Mouse (Mus musculus) gastrocnemius, adult 18-20 months (tissue): ENCODE results near the gene Stx8. TPM values are rescaled to one million over a fixed set of nuclear protein-coding genes. Genes with fewer than 3 reads are reported as not detected.

Experiments used
- DNase-seq: peaks from one replicate; pipeline ENCODE4 v3.0.0; 2021; ENCODE audit warnings: low spot score
- total RNA-seq, 2 experiments: library from RNA; stranded (reverse); gene quantifications; 2 replicates each; pipeline ENCODE4 v1.2.3; 2021

Stx8 gene
- total RNA-seq, 2 experiments from 2014 or later: 22.6 to 25.3 TPM

- no peak for DNase-seq
Measured at GRCm38 (mm10) chr11:68083562-68083961, 117.6 kb downstream of the Stx8 start.

DNA sequence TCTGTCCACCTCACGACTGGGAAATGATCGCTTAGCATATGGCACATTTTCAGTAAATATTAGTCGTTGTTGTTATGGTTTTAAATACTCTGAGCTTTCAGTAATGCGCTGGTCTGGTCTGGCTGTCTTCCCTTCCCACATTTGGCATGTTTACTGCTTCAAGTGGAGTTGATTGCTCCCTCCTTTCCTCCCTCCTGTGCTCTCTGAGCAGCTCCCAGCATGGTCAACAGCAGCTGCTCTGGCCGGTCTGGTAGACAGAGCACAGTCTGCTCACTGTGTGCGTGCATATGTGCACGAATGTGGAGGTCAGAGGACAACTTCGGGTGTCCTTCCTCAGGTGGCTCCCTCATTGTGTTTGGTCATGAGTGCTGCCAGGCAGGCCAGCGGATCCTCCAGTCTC, 120.2 kb downstream of the Stx8 start:
- DNase-seq: peak; percentile 31

GRCm38 (mm10) chr11:68089426-68089825, 123.4 kb downstream of the Stx8 start:
- DNase-seq: no peak

DNA sequence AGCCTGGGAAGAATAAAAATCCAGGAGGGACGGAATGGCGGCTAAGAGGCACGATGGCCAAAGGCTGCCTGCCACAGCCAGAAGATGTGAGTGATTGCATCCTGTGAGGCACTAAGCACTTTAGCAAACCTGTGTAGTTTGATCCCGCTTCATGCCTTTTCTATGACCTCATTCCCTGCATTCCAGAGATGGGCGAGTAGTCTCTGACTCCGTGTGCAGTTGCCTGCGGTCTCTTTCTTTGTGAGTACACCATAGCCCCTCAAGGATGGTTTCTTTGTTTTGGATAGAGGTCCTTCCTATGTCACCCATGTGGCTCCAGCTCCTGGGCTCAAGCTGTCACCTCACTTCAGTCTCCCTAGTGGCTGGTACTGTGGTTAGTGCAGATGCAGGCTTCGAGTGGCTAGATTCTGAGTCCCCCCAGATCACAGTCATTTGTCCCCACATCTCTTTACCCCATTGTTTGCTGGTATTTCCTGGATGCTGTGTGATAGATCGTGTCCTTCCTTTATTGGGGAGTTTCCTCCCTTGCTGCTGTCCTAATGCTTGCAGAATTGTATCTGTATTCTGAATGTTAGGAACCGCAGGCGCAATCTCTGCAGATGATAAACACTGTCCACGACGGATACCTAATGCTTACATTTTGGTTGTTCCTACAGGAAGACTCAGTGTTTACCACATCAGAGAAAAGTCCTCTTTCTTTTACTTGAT, 124.0 kb downstream of the Stx8 start:
- DNase-seq: no peak

- no peak for DNase-seq
Measured at GRCm38 (mm10) chr11:68091975-68092759, 126.2 kb downstream of the Stx8 start.

DNA sequence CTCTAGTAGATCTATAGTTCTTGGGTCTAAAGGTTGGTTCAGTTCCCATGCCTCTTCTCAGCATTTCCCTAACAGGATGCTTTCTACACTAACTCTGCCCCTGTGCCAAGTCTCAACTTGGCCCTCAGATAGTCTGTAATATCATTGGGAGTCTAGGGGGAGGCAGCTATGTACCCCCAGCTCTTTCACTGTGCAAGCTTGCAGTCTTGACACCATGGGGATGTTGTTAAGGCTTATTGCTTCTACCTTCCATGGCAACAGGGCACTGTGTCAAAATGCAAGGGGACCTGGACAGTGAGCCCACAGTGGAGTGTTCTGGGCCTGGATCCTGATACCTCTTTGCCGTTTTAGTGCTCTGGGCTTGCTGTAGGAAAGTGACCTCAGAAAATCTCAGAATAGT, 135.6 kb downstream of the Stx8 start:
- DNase-seq: peak; percentile 31

- DNase-seq: no peak
Measured at GRCm38 (mm10) chr11:68103480-68103879, 137.5 kb downstream of the Stx8 start.

GRCm38 (mm10) chr11:68106053-68106452, 140.1 kb downstream of the Stx8 start:
- no peak for DNase-seq

DNA sequence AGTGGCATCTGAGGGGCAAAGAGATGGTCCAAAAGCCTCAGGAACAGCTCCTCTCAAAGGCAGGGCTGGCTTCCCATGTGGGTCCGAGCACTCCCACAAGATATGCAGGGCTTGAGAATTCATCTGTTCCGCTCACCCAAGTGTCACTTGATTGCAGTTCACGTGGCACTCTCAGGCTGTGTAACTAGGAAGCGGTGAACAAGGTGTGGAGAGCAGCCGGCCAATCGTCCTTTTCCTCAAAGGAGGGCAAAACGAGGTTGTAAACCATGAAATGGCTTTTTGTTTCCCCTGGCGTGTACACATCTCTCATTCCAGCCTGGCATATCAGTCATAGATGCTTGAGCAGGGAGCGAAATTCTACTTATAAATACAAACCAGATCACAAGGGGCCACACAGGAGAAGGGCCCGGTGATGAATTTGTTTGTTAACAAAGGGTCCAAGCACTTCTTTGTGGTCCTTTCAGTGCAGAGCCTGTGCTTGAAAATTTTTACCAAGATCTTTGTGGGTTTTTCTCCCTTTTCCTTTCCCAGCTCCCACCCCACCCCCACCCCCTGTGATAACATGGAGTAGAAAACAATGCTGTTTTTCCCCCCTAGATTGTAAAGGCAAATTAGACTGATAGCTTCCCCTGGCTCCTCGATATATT, 147.6 kb downstream of the Stx8 start:
- no peak for DNase-seq

- DNase-seq: no peak
Measured at GRCm38 (mm10) chr11:68114202-68114601, 148.2 kb downstream of the Stx8 start.

GRCm38 (mm10) chr11:68116157-68116556, 150.2 kb downstream of the Stx8 start:
- no peak for DNase-seq

DNA sequence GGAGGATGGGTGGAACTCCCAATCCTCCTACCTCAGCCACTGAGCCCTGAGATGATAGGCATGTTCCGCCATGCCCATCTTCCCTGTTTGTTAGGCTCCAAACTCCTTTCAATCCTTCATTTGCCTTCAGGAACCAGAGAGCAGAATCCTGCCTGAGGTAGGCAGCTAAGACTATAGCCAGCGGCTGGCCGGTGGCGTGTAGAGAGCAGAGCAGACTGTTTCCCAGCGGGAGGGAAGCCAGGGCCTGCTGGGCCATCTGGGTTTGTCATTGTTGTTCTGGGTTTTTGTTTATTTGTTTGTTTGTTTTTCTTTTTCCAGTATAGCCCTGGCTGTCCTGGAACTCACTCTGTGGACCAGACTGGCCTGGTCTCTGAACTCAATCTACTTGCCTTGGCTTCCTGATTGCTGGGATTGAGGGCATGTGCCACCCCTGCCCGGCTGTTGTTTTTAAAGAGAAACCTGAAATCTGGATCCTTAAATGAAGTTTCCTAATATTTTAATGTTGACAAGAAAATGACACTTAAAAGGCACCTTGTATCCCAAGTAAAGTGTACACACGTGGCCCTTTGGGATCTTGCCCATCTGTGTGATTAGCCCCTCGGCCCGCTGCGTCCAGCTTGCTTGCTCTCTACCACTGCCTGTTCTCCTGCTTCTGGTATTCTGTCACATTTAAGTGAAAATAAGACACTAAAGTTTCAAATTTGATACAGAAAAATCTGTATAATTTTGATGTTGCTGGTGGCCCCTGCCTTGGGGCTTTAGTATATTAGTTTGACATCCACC, 152.1 kb downstream of the Stx8 start:
- no peak for DNase-seq

DNA sequence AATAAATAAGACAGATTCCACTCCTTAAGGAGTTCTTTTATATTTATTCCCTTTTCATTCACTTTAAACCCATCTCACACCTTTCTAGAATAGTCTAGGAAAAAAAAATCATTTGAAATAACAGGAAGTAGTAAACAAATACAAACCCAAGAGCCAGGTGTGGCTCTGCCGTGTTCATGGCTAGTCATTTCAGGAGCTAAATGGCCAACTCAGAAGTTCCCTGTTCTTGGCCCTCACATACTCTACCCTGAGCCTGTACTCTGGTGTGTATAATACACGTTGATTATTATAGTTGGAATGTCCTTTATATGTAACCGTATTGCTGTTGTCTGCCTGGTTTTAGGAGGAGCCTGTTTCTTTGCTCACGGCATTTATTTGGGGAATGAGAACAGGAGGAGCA, 152.7 kb downstream of the Stx8 start:
- DNase-seq: no peak

GRCm38 (mm10) chr11:68119136-68119535, 153.1 kb downstream of the Stx8 start:
- DNase-seq: no peak

DNA sequence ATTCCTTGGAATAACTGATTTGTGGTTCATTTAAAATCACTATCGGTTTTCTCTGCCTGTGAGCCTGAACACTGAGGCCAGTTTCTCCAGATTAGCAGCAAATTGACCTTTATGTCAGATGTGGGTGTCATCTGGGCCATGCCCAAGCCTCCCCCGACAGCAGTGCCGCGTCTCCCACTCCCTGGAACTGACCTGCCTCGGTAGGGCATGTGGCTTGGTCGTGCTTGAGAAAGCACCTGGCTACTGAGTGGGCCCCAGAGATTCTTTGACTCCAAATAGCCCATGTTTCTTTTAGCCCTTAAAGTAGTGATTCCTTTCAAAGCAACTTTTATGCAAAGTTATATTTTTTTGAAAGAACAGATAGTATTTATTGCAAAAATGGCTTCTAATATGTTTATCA, 155.3 kb downstream of the Stx8 start:
- DNase-seq: no peak

- no peak for DNase-seq
Measured at GRCm38 (mm10) chr11:68121660-68122059, 155.7 kb downstream of the Stx8 start.

- no peak for DNase-seq
Measured at GRCm38 (mm10) chr11:68126071-68126470, 160.1 kb downstream of the Stx8 start.

DNA sequence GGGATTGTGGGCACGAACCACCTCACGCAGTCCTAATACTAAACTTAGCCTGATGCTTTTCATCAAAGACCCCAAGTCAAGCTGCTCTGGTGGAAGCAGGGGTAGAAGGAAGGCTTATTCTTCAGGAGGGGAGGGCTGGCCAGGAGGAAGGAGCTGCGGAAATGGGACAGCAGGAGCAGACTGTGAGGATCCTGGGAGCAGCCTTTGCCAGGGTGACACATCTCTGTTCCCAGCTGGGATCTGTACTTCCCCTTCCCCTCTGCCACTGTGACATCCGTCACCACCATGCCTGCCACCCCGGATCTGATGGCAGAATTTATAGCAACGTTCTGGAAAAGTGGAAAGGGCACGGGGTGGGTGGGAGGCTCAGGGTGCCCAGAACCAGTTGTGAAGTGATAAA, 168.5 kb downstream of the Stx8 start:
- no peak for DNase-seq

DNA sequence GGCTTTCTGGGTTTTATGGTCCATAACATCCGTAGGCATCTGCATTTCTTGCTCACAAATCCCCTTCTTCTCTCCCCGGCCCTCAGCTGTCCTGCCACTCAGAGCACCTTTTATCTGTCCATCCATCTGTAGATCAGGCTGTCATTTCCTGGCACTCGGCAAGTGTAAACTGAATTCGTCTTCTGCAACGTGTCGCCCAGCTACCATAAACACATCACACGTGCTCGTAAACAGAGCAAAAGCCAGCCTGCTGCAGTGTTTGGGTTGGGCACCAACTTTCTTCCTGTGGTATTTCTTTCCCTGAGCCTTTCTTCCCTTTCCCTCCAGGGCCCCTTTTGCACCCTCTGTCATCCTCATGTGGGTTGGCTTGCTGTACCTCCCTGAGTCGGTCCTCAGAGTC, 169.4 kb downstream of the Stx8 start:
- DNase-seq: no peak

DNA sequence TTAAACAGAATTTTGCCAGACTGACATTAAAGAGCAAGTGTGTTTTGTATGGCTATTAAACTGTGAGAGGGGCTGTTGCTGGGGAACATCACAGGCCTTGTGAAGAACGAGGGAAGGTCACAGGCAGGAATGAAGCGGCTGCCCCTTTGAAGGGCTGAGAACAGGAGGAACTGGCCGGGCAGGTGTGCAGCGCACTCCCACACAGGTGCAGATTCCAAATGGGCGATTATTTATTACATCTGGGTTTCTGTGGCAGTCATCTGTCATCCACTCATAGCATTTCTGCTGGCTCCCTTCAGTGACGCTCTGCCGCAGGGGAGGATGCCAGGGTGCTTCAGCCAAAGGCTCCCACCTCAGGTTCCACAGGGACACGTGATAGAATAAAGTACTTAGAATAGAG, 170.7 kb downstream of the Stx8 start:
- no peak for DNase-seq

GRCm38 (mm10) chr11:68142296-68142695, 176.3 kb downstream of the Stx8 start:
- DNase-seq: no peak
